Mouse (Mus musculus) thymus, adult 2 months (tissue): ENCODE measurements at regions not wholly inside any gene's neighbourhood (a gene's known extent, or its start where the extent isn't known, plus 50 kb on each side); places are given as distances from the start of the nearest gene placed in this dataset.

ENCODE experiments used
- DNase-seq: peaks from one replicate; pipeline ENCODE4 v3.0.0; 2021
- H3K27ac ChIP-seq: fragments of 200-500 bp; 2 replicates; pipeline ENCODE4 v1.5.1; 2012; ENCODE audit warnings: low read length, control low read depth; ENCODE audit not compliant: control insufficient read depth, insufficient read depth
- H3K27me3 ChIP-seq: fragments of 200-500 bp; 2 replicates; pipeline ENCODE4 v1.6.1; 2012; ENCODE audit warnings: mild to moderate bottlenecking, low read length, moderate library complexity, mixed read lengths; ENCODE audit not compliant: control insufficient read depth, insufficient read depth
- H3K36me3 ChIP-seq: fragments of 200-500 bp; 2 replicates; pipeline ENCODE4 v1.6.1; 2012; ENCODE audit warnings: mild to moderate bottlenecking, low read length, moderate library complexity; ENCODE audit not compliant: control insufficient read depth, insufficient read depth
- H3K4me1 ChIP-seq: fragments of 200-500 bp; replicated peaks from 2 replicates; pipeline ENCODE4 v1.6.1; 2012; ENCODE audit warnings: low read length; ENCODE audit not compliant: control insufficient read depth, insufficient read depth
- H3K4me3 ChIP-seq: fragments of 200-500 bp; 2 replicates; pipeline ENCODE4 v1.5.1; 2012; ENCODE audit warnings: mild to moderate bottlenecking, low read length, control low read depth, moderate library complexity; ENCODE audit not compliant: control insufficient read depth, insufficient read depth
- CTCF ChIP-seq: fragments of 200-500 bp; IDR thresholded peaks from 2 replicates; pipeline ENCODE4 v1.5.1; 2012; ENCODE audit warnings: mild to moderate bottlenecking, control low read depth, low read length, moderate library complexity, borderline replicate concordance; ENCODE audit not compliant: control insufficient read depth, poor library complexity, insufficient read depth; ENCODE audit errors: extremely low read depth
- POLR2A ChIP-seq: fragments of 200-500 bp; IDR thresholded peaks from 2 replicates; pipeline ENCODE4 v1.6.1; 2012; ENCODE audit warnings: mild to moderate bottlenecking, low read length, control low read depth, moderate library complexity; ENCODE audit not compliant: control insufficient read depth, poor library complexity, insufficient read depth; ENCODE audit errors: extremely low read depth
- WGBS: fragments of 180-500 bp; shearing (Covaris S2); methylation state at CpG from one replicate; pipeline ENCODE4 v1.1.7; 2018; 5-methylcytosine and 5-hydroxymethylcytosine counted together

DNA sequence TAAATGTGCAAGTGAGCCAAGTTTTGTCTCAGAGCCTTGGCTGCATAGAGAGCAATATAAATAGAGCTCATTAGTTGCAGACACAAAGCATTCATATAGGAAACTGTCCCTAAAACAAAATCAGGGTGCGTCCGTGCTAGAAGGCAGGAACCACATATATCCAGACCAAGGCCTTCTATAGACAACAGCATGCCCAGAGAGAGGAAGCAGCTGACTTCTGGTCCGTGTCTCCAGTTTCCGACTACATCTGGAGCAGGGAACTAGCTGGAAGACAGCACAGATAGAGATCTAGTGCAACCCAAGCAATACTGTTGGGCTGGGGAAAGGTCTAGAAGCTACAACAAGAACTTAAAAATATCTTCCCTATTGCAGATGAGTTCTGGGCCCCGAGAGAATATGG is 121.0 kb downstream of the Gm12728 start:
- H3K27ac ChIP-seq, result no peak overlapping the region
- H3K27me3 ChIP-seq, result no peaks in the 10 kb centered on the region
- WGBS, result 93% methylated on average over 5 of the region's 5 CpGs
- no peaks in the 10 kb centered on the region for H3K36me3 ChIP-seq
- DNase-seq, result no peak
- TF ChIP-seq CTCF (no peak), POLR2A (no peak)
- H3K4me3 ChIP-seq, result no peak overlapping the region
- H3K4me1 ChIP-seq, result no peaks in the 10 kb centered on the region

DNA sequence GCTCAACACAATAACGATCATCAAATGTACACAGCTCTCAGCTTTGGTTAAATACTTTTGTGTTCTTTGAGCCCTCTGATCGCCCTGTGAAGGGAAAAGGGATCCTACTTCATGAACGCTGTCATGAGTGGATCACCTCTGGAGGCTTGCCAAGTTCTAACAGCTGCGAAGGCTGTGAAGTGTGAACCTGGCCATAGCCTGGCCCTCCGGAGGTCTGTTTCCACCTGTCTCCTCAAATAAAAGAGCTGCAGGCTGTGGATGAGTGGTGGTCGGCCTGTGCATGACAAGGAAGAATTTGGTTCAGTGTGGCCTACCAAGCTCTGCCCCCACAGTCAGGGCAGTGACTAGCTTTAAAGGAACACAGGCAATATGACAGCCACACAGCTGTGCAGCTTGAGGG is 122.0 kb downstream of the Gm12728 start:
- 78% methylated on average over 6 of the region's 6 CpGs for WGBS
- no peaks in the 10 kb centered on the region for H3K36me3 ChIP-seq
- H3K27me3 ChIP-seq, result 0 out of 2 replicates have a peak, but pooled peaks cover 2% of the 10 kb centered on the region
- H3K4me3 ChIP-seq, result no peak overlapping the region
- no peak overlapping the region for H3K27ac ChIP-seq
- no peak for DNase-seq
- H3K4me1 ChIP-seq, result no peaks in the 10 kb centered on the region
- TF ChIP-seq CTCF (no peak), POLR2A (no peak)

DNA sequence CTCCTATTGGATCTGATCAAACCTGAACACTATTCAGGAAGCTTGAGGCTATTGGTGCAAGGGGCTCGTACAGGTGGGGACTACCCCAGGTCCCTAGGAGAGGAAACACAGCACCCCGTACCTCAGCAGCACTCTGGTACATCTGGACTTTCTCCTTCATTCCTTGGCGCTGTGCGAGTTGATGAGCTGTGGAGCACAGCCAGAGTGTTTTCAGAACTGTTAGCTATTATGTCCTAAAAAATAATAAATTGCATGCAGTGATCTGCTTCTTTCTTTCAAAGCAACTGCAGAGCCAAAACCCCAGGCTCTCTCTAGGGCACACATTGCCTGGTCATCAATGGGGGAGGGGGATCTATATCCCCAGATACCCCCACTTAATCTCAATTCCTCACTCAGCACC is 122.6 kb downstream of the Gm12728 start:
- H3K27ac ChIP-seq, result no peak overlapping the region
- TF ChIP-seq POLR2A (no peak), CTCF (no peak)
- no peaks in the 10 kb centered on the region for H3K36me3 ChIP-seq
- 0 out of 2 replicates have a peak, but pooled peaks cover 2% of the 10 kb centered on the region for H3K27me3 ChIP-seq
- H3K4me1 ChIP-seq, result no peaks in the 10 kb centered on the region
- DNase-seq, result no peak
- 89% methylated on average over 4 of the region's 4 CpGs for WGBS
- H3K4me3 ChIP-seq, result no peak overlapping the region

DNA sequence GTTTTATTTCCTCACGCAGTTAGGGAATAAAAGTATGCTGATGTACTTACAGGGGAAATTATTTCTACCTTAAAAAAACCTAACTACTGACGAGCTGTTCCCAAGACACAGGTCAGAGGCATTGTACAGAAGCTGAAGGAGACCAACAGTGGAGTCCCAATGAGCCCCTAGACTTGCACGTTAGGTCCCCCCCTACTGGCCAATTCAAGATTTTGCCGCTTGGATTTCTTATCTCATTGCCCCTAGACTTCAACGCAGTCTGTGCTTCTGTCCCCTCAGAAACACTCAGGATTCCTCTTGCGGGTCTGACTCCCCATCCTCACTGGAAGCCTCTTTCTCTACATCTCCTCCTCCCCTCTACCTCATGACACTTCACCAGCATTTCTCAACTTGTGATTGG is 125.3 kb downstream of the Gm12728 start:
- 37% methylated on average over 6 of the region's 6 CpGs for WGBS
- TF ChIP-seq CTCF (no peak), POLR2A (no peak)
- Histone ChIP-seq H3K36me3 (no peaks in the 10 kb centered on the region), H3K4me1 (no peaks in the 10 kb centered on the region), H3K4me3 (no peak overlapping the region), H3K27ac (no peak overlapping the region), H3K27me3 (0 out of 2 replicates have a peak, but pooled peaks cover 2% of the 10 kb centered on the region)
- peak; percentile 7 for DNase-seq

DNA sequence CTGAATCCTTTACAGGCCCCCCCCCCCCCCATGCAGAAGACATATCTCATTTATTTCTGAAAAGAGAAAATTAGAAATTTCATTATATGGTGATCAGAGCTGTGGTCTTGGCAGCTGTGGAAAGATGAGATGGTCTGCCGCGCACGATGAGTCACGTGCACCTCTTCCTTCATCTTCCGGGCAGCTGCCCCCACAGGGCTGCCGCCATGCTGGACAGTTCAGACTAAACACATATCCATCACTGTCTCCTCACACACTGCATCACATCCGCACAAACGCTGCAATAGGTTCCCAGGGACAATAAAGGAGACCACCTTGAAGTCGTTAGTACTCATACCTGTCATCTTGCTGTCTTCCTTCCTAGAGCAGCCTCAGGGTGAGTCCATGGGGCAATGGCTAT is 126.6 kb downstream of the Gm12728 start:
- no peak overlapping the region for H3K27ac ChIP-seq
- H3K4me3 ChIP-seq, result no peak overlapping the region
- DNase-seq, result no peak
- no peaks in the 10 kb centered on the region for H3K36me3 ChIP-seq
- no peak for TF ChIP-seq POLR2A
- no peak for TF ChIP-seq CTCF
- H3K27me3 ChIP-seq, result 0 out of 2 replicates have a peak, but pooled peaks cover 2% of the 10 kb centered on the region
- no peaks in the 10 kb centered on the region for H3K4me1 ChIP-seq
- WGBS, result 96% methylated on average over 9 of the region's 9 CpGs

DNA sequence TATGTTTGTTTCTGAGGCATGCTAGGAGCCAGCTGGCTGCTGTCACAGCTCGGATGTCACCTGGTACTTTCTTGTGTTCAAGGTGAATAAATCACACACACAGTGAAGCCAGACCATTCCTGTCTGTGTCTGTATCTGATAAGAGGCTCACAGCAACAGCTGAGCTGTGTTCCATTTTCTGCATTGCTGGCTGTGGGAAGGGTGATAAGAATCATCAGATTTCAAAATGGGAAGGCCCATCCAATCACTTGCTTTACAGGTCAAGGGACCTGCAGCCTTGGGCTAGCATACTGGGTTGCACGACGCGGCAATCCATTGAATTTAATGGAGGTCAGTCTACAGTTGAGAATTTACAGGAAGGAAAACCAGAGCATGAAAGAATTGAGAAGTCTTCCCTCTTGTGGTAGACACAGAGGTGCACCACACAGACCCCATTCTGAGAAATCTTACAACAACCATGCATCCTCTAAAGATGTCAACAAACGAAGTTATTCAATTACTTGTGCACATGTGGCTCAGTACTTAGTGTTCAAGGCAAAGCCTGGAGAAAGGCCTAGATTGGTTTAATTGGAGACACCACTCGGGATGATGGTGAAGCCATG is 135.2 kb downstream of the Gm12728 start:
- no peak for DNase-seq
- no peaks in the 10 kb centered on the region for H3K4me1 ChIP-seq
- no peak for TF ChIP-seq CTCF
- TF ChIP-seq POLR2A, result no peak
- no peaks in the 10 kb centered on the region for H3K27me3 ChIP-seq
- H3K27ac ChIP-seq, result no peak overlapping the region
- no peaks in the 10 kb centered on the region for H3K36me3 ChIP-seq
- 74% methylated on average over 6 of the region's 6 CpGs for WGBS
- no peak overlapping the region for H3K4me3 ChIP-seq

DNA sequence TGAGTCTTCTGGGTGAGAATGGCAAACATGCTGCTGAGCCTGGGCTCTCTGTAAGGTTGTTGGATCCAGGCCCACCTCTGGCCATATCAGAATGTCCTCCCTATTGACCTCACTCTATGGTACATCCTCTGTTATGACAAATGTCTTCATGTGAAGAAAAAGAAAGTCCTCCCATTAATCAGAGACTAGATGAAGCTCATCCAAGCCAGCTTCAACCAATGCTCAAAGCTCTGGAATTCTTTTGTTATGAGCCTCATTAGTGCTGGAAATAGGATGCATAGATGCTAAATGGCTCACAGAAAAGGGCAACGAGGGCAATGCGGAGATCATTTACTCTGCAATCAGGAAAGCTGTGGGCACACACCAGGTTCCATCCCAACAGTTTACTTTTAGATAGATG is 135.8 kb downstream of the Gm12728 start:
- WGBS, result 96% methylated on average over 2 of the region's 2 CpGs

More for the DNA sequence above, 135.8 kb downstream of the Gm12728 start:
- Histone ChIP-seq H3K4me1 (no peaks in the 10 kb centered on the region), H3K27ac (no peak overlapping the region), H3K36me3 (no peaks in the 10 kb centered on the region), H3K4me3 (no peak overlapping the region), H3K27me3 (no peaks in the 10 kb centered on the region)
- no peak for DNase-seq
- TF ChIP-seq POLR2A (no peak), CTCF (no peak)
